Mouse (Mus musculus): Measurements from ENCODE around the gene Pofut2. TPM values are rescaled to one million over a fixed set of nuclear protein-coding genes. Genes with fewer than 3 reads are reported as not detected.
"Not testable (repeated sequence)": the region's sequence is repeated elsewhere in the genome, so short reads cannot be mapped to it uniquely, and the experiment has no call there.

Pofut2 gene
- polyA plus RNA-seq, 1 experiment from 2014 or later: 23.8 TPM

DNA sequence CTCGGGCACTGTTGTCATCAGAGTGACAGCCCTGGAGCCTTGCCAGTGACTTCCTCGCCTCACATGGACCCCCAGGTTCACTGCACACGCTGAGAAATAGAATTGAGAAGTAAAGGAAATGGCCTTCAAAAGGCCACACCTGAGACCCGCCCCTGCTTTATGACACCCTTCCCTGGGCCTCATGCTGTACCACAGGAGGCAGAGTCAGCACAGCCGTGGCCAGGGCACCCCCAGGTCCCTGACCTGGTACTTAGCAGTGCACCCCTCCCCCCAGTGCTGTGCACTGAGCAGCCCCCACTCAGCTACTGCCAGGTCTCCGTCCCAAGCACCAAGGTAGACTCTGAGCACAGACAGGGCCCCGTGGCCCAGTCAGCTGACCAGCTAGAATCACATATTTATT is 10.1 kb downstream of the Pofut2 start:
- Histone ChIP-seq H3K4me3 (replicated peaks) (no peak overlapping the region), H3K9me3 (replicated peaks) (no peaks in the 10 kb centered on the region), H3K27me3 (no peaks in the 10 kb centered on the region; the same call in 1 of the 2 replicates), H3K4me1 (replicated peaks) (peaks cover 5% of the 10 kb centered on the region; the same call in 1 of the 2 replicates), H3K27ac (replicated peaks) (no peak overlapping the region), H3K9ac (no peak overlapping the region), H3K36me3 (replicated peaks) (peaks cover 58% of the 10 kb centered on the region), H3K4me2 (no peak overlapping the region)
- ATAC-seq (ENCODE audit: insufficient read depth): no peak
- 68% methylated on average over 7 of the region's 7 CpGs for WGBS (ENCODE audit: insufficient replicate concordance)

DNA sequence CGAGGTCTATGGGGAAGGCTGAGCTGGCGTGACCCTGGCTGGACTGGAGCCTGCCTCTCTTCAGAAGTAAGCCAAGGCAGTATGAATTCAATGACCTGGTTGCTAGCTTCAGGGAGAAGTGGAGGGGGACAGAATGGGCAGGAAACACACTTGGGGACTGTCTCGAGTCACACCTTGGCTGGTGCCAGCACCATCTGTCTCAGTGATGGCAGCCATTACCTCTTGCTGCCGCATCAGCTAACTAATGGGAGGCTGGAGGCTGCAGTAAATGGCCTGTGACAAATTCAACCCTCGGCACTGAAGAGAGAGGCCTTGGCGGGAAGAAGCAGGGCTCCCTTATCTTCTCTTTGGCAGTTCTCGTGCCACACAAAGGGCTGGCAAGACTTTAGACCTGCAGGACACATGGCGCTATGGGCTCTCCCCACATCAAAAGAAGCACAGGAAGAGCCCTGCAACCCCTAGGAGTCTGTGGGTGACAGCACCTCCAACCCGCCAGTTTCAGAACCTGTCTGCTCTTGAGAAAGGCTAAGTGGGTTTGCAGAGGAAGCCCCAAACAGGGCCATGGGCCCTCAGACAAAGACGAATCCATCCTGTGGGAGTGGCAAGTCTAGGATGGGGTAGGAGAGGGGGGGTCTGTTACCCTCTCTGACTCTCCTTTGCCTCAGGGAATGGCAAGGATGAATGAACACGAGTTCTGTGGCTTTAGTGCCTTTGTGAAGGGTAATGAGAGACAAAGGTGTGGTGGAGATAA is 14.1 kb downstream of the Pofut2 start:
- H3K36me3 ChIP-seq (replicated peaks): peaks cover 18% of the 10 kb centered on the region

DNA sequence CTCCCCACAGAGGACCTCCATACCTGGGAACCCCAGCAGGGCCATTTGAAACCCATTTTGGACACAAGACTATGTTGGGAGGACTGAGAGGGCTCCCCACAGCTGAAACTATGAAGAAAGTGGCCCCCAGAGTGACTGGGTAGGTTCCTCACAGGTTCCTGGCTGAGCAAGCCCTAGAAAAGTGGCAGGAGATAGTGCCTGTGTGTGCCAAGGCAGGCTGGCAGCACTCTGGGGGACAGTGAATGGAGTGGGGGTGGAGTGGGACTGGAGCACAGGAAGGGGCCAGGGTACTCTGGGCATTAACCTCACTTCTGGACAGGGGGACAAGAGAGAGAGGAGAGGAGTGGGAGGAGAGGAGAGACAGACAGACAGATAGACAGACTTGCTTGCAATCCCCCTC is 14.8 kb downstream of the Pofut2 start:
- Histone ChIP-seq H3K4me3 (replicated peaks) (no peak overlapping the region), H3K9ac (no peak overlapping the region), H3K9me3 (replicated peaks) (no peaks in the 10 kb centered on the region), H3K27me3 (no peaks in the 10 kb centered on the region; the same call in 1 of the 2 replicates), H3K4me1 (replicated peaks) (no peaks in the 10 kb centered on the region), H3K36me3 (replicated peaks) (peaks cover 11% of the 10 kb centered on the region), H3K27ac (replicated peaks) (no peak overlapping the region), H3K4me2 (no peak overlapping the region)
- no peak for ATAC-seq (ENCODE audit: insufficient read depth)

More for the DNA sequence above, 14.1 kb downstream of the Pofut2 start:
- H3K4me1 ChIP-seq (replicated peaks): no peaks in the 10 kb centered on the region
- H3K9ac ChIP-seq: no peak overlapping the region
- no peaks in the 10 kb centered on the region; the same call in 1 of the 2 replicates for H3K27me3 ChIP-seq
- H3K4me2 ChIP-seq: no peak overlapping the region
- ATAC-seq (ENCODE audit: insufficient read depth): no peak
- 43% methylated on average over 11 of the region's 11 CpGs for WGBS (ENCODE audit: insufficient replicate concordance)
- no peaks in the 10 kb centered on the region for H3K9me3 ChIP-seq (replicated peaks)
- no peak overlapping the region for H3K27ac ChIP-seq (replicated peaks)
- H3K4me3 ChIP-seq (replicated peaks): no peak overlapping the region

DNA sequence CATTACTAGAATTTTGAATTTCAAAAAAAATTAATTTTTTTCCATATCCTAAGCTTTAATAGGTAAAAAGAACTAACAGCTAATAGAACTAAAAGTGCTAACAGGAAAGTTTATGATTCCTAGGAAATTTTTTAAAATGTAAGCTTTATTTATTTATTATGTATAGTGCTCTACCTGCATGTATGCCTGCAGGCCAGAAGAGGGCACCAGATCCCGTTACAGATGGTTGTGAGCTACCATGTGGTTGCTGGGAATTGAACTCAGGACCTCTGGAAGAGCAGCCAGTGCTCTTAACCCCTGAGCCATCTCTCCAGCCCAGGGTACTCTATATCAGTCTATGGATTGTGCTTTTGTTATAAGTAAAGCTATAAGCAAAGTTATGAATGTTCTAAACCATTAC is 23.1 kb downstream of the Pofut2 start:
- not testable (repeated sequence) for H3K36me3 ChIP-seq (replicated peaks); H3K4me3 ChIP-seq (replicated peaks); H3K27ac ChIP-seq (replicated peaks); ATAC-seq (ENCODE audit: insufficient read depth); H3K9me3 ChIP-seq (replicated peaks); H3K4me1 ChIP-seq (replicated peaks); H3K4me2 ChIP-seq; H3K9ac ChIP-seq
- H3K27me3 ChIP-seq: peaks cover 16% of the 10 kb centered on the region
- WGBS (ENCODE audit: insufficient replicate concordance): 50% methylated on average over 1 of the region's 1 CpGs

DNA sequence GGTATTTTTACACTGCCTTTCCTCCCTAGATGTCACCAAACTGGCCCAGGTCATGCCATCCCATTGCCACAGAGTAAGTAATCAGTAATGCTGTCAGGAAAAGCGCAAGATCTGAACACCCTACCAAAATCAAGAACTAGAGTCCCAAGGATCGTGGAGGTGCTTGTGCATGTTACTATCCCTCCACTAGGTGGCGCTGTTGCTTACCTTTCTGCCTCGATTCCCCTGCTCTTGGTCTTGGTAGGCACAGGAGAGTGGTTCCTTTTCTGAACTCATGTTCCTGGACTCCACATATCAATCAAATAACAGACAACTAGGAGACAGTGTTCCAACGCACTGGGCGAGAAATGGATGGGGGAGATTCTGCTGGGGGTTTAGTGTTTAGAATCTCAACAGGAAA is 23.8 kb downstream of the Pofut2 start:
- no peak overlapping the region for H3K4me3 ChIP-seq (replicated peaks)
- H3K4me1 ChIP-seq (replicated peaks): no peaks in the 10 kb centered on the region
- no peaks in the 10 kb centered on the region for H3K9me3 ChIP-seq (replicated peaks)

DNA sequence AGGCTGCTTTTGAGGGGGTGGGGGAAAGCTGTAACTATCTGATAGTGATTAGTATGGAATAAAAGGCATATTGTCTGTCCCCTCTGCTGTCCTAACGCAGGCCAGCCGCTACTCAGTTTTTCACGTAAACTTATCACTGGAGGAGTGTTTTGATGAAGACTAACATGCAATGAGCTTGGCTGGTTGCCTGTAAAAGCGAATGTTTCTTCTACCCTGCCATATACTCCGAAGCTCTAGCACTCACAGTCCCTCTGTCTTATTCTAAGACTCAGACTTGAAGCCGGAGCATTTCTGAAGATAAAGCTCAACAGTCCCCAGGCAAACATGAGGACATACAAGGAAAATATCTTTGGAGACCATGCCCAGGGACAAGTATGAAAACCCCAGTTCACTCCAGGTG is 25.8 kb downstream of the Pofut2 start:
- Histone ChIP-seq H3K9me3 (replicated peaks) (no peaks in the 10 kb centered on the region), H3K36me3 (replicated peaks) (no peaks in the 10 kb centered on the region), H3K4me2 (no peak overlapping the region), H3K27me3 (peaks cover 12% of the 10 kb centered on the region), H3K27ac (replicated peaks) (no peak overlapping the region), H3K4me1 (replicated peaks) (no peaks in the 10 kb centered on the region), H3K4me3 (replicated peaks) (no peak overlapping the region), H3K9ac (no peak overlapping the region)
- no peak for ATAC-seq (ENCODE audit: insufficient read depth)
- 66% methylated on average over 6 of the region's 6 CpGs for WGBS (ENCODE audit: insufficient replicate concordance)

More for the DNA sequence above, 23.8 kb downstream of the Pofut2 start:
- Histone ChIP-seq H3K27me3 (peaks cover 16% of the 10 kb centered on the region), H3K9ac (no peak overlapping the region), H3K36me3 (replicated peaks) (no peaks in the 10 kb centered on the region), H3K27ac (replicated peaks) (no peak overlapping the region), H3K4me2 (no peak overlapping the region)
- 12% methylated on average over 6 of the region's 6 CpGs for WGBS (ENCODE audit: insufficient replicate concordance)
- ATAC-seq (ENCODE audit: insufficient read depth): no peak

DNA sequence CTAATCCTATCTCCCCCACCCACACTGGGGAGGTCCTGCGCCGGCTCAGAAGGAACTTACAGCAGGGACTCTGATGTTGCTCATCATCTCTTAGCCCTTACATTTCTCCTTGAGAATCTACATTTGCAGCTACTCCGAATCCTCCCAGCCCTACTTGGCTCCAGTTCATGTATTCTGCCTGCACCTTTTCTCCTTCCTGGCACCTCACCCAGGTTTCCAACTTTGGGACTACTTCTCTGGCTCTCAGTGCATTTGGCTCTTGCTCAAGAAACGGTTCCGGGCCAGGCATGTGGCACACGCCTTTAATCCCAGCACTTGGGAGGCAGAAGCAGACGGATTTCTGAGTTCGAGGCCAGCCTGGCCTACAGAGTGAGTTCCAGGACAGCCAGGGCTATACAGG is 28.6 kb downstream of the Pofut2 start:
- no peak overlapping the region for H3K4me2 ChIP-seq
- H3K4me3 ChIP-seq (replicated peaks): no peak overlapping the region
- no peak overlapping the region for H3K9ac ChIP-seq
- no peak overlapping the region for H3K27ac ChIP-seq (replicated peaks)
- H3K27me3 ChIP-seq: no peaks in the 10 kb centered on the region
- WGBS (ENCODE audit: insufficient replicate concordance): 72% methylated on average over 8 of the region's 8 CpGs
- no peaks in the 10 kb centered on the region for H3K4me1 ChIP-seq (replicated peaks)
- ATAC-seq (ENCODE audit: insufficient read depth): no peak
- no peaks in the 10 kb centered on the region for H3K9me3 ChIP-seq (replicated peaks)
- no peaks in the 10 kb centered on the region for H3K36me3 ChIP-seq (replicated peaks)

DNA sequence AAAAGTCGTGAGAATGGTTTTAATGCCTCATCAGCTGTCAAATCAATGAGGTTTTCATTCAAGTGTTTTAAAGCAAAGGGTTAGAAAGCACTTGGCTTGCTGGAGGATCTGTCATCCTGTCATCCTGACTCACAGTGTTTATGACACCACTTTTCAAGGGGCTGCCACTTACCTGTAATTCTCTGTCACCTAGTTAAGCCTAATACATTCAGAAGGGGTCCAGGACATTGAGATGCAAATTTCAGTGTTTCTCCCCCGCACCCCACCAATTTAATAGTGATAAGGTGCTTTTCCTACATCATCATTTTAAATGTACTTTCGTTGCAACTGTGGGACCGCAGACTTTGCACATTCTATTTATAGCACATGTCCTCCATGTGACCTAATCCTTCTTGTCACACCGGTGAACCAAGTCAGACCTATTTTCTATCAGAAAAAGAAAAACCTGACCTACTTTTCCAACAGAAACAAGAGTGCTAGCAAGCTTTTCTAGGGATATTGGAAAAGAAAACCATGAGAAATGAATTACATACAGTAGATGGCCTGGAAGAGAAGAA is 29.7 kb downstream of the Pofut2 start:
- no peak overlapping the region for H3K4me3 ChIP-seq (replicated peaks)
- no peak overlapping the region for H3K4me2 ChIP-seq
- no peaks in the 10 kb centered on the region for H3K9me3 ChIP-seq (replicated peaks)
- no peaks in the 10 kb centered on the region for H3K36me3 ChIP-seq (replicated peaks)
- no peak for ATAC-seq (ENCODE audit: insufficient read depth)
- H3K27ac ChIP-seq (replicated peaks): no peak overlapping the region
- H3K4me1 ChIP-seq (replicated peaks): no peaks in the 10 kb centered on the region
- no peak overlapping the region for H3K9ac ChIP-seq
- no peaks in the 10 kb centered on the region for H3K27me3 ChIP-seq
- 32% methylated on average over 5 of the region's 5 CpGs for whole genome bisulfite sequencing (ENCODE audit: insufficient replicate concordance)

DNA sequence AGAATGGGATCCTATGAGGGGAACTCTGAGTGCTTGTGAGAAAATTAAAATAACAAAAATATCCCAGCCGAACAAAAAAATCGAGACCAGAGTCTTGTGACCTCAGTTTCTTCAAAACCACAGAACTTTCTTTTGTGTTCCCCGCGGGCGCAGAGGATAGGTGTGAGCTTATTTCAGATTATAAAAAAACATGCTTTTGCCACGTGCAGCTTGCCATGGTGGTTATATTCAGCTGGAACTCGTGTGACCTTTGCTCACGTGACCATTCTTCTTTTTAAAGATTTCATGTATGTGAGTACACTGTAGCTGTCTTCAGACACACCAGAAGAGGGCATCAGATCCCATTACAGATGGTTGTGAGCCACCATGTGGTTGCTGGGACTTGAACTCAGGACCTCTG is 30.5 kb downstream of the Pofut2 start:
- Histone ChIP-seq H3K9me3 (replicated peaks) (no peaks in the 10 kb centered on the region), H3K4me3 (replicated peaks) (no peak overlapping the region), H3K27ac (replicated peaks) (no peak overlapping the region), H3K4me1 (replicated peaks) (no peaks in the 10 kb centered on the region), H3K36me3 (replicated peaks) (no peaks in the 10 kb centered on the region), H3K27me3 (no peaks in the 10 kb centered on the region), H3K4me2 (no peak overlapping the region), H3K9ac (no peak overlapping the region)
- WGBS (ENCODE audit: insufficient replicate concordance): 65% methylated on average over 8 of the region's 8 CpGs
- no peak for ATAC-seq (ENCODE audit: insufficient read depth)

DNA sequence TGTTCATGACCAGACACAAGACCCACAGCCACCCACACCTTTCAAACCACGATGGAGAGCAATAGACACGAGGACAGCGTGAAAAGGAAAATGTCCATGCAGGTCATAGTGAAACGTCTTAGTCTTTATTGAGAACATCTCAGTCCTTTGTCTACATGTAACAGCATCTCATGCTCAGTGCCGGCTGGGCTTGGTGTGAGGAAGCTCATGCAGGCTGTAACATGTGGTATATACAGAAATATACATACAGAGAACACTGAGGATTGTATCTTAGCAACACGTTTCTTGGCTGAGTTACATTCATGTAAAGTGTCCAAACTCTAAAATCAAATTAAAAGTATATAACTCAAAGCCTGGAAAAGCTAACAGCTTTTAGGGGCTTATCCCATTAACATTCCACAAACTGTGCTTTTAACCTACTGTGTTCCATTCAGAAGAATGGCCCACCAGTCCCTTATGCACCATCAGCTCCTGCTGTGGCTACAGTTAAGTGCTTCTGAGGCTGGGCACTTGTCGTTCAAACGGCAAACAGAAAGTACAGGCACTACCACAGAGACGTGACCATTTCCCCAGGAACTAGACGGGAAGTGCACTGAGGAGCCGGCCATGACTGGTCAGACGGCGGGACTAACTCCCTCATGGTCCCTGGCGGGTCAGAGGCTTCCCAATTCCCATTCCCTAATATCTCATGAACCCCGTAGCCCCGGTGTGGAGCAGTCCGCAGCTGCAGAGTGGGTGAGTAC is 31.8 kb downstream of the Pofut2 start:
- H3K9ac ChIP-seq: no peak overlapping the region
- H3K27me3 ChIP-seq: no peaks in the 10 kb centered on the region
- H3K4me3 ChIP-seq (replicated peaks): no peak overlapping the region
- H3K4me1 ChIP-seq (replicated peaks): no peaks in the 10 kb centered on the region
- ATAC-seq (ENCODE audit: insufficient read depth): no peak
- 54% methylated on average over 17 of the region's 17 CpGs for WGBS (ENCODE audit: insufficient replicate concordance)
- H3K36me3 ChIP-seq (replicated peaks): no peaks in the 10 kb centered on the region
- no peak overlapping the region for H3K4me2 ChIP-seq
- H3K9me3 ChIP-seq (replicated peaks): no peaks in the 10 kb centered on the region
- H3K27ac ChIP-seq (replicated peaks): no peak overlapping the region

DNA sequence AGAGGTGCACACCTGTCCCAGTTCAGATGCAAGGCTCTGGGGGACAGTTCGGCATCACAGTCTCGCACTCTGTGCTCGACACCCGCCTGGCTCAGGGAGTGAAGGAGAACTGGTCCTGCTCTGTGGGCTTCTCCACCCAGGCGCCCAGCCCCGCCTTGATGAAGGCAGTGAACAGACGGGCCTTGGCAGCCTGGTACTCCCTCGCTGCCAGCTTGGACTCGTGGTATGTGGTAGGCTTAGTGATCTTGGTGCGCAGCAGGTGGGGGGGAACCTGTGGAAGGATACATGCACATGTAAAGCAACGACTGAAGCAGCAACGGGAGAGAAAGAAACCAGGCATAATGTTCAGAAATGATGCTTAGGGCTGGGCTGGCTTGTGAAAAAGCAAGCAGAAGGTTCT is 35.7 kb downstream of the Pofut2 start:
- no peaks in the 10 kb centered on the region for H3K27me3 ChIP-seq
- no peak overlapping the region for H3K27ac ChIP-seq (replicated peaks)
- ATAC-seq (ENCODE audit: insufficient read depth): no peak
- H3K4me3 ChIP-seq (replicated peaks): no peak overlapping the region
- no peak overlapping the region for H3K4me2 ChIP-seq
- H3K36me3 ChIP-seq (replicated peaks): no peaks in the 10 kb centered on the region
- no peaks in the 10 kb centered on the region for H3K9me3 ChIP-seq (replicated peaks)
- no peak overlapping the region for H3K9ac ChIP-seq
- peaks cover 27% of the 10 kb centered on the region for H3K4me1 ChIP-seq (replicated peaks)
- WGBS (ENCODE audit: insufficient replicate concordance): 70% methylated on average over 12 of the region's 12 CpGs
